In genomic region chr9:7041231-7041630, GRCm38 (mm10) we compare ENCODE assay signal across 14 mouse cellular contexts.
DNase-seq lines count a peak whose midpoint lies in the region; TF ChIP-seq lines count a peak whose summit lies in the region.
"Had no signal": no experiment of that assay in that cellular context is flagged by ENCODE, and none has a peak within 500 bp of the region (broad histone marks: within the 10 kb centered on the region; RNA-seq: fewer than 3 reads in every experiment).

No protein-coding gene starts in this region.

- intact Hi-C loops in left cerebral cortex, postnatal 4 days (cut with DNase I): no loop called here
- intact Hi-C loops in left cerebral cortex, postnatal 36 days (cut with DNase I): no loop called here

- no peak for TF ChIP-seq CTCF in brain, embryonic 14.5 days (IDR thresholded peaks at IDR 0.05; ENCODE audit: borderline replicate concordance, extremely low read depth, insufficient read depth, insufficient read length)

- TF ChIP-seq POLR2A in brain, embryonic 14.5 days (IDR thresholded peaks at IDR 0.05; ENCODE audit: borderline replicate concordance, extremely low read depth, insufficient read depth, insufficient read length, poor library complexity, severe bottlenecking): no peak

- peak; percentile 52 for DNase-seq in cerebellum, postnatal 10 days
- DNase-seq in cerebellum, adult 11-12 months: no peak
- peak; percentile 7 for DNase-seq in left cerebral cortex, postnatal 4 days
- DNase-seq in left cerebral cortex, postnatal 36 days (ENCODE audit: low spot score in 2 of 2): no peak
- peak; percentile 25 for DNase-seq in brain, embryonic 14.5 days (ENCODE audit: low read depth)
- DNase-seq in layer of hippocampus, adult 18-20 months (ENCODE audit: low spot score in 2 of 2): no peak
- DNase-seq: adrenal gland, adult 2 months; adrenal gland, postnatal 14 days; gastrocnemius, postnatal 10 days; gastrocnemius, postnatal 36 days; heart, adult 2 months; heart, postnatal 14 days; heart, postnatal 4 days; kidney, adult 11 months had no signal

Comparison
In these comparisons a context has a peak if more than half of its experiments do, and no peak if none do; other contexts are left out.
1. DNase-seq: peak in cerebellum, postnatal 10 days (2 of 2), left cerebral cortex, postnatal 4 days (single experiment) and brain, embryonic 14.5 days (single experiment); none in cerebellum, adult 11-12 months (single experiment), left cerebral cortex, postnatal 36 days (0 of 2) and layer of hippocampus, adult 18-20 months (0 of 2).